Mouse (Mus musculus) CD8-positive naive resting alpha-beta T cell, adult 2 months (primary cell): ENCODE measurements around the gene Podn.
"Not testable (repeated sequence)": the region's sequence is repeated elsewhere in the genome, so short reads cannot be mapped to it uniquely, and the experiment has no call there.

ENCODE experiments used
- DNase-seq, 2 experiments: peaks; one replicate each; pipeline ENCODE4 v3.0.0; 2022; ENCODE audit warnings: low read depth in 2 of 2, low spot score in 2 of 2

Gene Podn

DNA sequence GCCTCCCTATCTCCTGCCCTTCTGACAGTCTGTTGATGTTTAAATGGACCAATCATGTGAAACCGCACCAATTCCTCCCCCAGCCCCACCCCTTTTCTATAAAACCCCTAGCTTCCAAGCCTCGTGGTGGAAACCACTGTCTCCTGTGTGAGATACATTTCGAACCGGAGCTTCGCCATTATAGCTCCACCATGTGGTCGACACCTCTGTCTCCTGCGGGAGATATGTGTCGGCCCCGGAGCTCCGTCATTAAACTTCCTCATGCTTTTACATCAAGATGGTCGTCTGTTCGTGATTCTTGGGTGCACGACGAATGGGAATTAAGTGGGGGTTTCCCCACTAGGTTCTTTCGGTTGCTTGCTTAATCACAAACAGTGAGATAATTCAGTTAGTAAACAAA is 17.1 kb downstream of the Podn start:
- DNase-seq: not testable (repeated sequence)

DNA sequence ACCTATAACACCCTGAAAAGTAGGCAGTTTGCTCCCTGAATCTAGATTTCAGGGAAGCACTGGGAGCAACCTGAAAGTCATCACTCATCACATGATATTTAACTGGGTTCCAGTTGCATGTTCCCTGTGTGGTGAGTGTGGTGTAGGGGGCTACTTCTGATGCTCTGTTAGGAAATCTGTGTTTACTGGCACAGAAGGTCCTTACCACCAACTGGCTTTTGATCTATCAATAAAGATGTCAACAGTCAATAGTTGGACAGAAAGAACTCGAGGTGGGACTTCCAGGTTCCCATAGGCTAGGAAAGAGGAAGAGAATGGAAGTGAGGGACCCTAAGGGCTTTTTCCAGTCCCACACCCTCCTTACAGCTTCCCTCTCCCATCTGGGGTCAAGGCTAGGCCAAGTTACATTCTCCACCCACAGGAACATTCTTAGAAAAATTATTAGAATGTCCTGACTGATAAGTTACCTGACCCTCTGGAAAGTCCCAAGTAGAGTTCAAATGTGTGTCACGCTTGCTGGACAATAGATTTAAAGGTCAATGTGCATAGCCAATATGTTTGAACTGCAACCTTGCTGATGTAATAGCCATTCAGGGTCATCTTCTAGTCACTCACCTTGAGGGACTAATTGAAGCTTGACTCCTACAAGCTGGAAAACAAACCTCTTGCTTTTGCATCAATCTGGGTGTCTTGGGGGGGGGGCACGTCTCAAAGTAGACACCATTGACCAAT is 18.9 kb downstream of the Podn start:
- DNase-seq: no peak

DNA sequence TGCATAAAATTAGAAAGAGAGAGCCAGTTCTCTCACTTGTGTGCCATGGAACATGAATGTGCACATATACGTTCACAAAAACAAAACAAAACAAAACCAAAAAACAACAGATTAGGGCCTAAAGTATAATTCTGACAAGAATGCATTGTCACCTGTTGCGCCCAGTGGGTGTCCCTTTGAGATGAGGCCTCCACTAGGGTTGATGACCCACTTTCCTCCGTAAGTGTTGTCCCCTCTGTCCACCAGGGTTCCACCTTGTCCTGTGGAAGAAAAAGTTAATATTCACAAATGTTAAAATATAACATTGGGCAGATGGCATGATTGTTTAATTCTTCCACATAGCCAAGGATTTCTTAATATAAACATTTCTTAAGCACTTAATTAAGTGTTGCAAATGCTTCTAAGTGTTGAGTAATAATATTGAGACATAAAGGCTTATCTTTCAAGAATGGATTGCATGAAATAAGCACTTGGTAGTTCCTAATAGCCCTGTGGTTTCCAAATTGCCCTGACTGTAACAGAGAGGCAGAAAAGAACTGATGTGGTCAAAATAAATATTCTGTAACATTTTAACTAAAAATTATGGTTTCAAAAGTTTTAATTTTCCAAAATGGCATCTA is 21.9 kb downstream of the Podn start:
- no peak for DNase-seq

DNA sequence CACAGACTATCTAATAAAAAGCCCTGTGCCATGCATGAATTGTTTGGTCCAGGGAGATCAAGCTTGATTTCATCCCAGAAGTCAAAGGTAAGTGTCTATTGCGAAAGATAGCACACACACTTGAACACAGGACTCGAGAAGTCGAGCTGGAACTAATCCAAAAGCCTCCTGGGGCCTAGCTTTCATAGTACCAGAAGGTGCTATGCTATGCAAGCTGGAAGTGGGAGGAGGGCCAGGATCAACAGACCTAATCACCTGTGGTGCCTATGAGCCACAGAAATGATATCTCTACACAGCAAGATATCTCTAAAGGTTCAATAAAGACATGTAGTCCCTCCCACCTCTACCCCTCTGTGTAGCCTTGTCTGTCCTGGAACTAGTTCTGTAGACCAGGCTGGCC is 24.2 kb downstream of the Podn start:
- DNase-seq: no peak

DNA sequence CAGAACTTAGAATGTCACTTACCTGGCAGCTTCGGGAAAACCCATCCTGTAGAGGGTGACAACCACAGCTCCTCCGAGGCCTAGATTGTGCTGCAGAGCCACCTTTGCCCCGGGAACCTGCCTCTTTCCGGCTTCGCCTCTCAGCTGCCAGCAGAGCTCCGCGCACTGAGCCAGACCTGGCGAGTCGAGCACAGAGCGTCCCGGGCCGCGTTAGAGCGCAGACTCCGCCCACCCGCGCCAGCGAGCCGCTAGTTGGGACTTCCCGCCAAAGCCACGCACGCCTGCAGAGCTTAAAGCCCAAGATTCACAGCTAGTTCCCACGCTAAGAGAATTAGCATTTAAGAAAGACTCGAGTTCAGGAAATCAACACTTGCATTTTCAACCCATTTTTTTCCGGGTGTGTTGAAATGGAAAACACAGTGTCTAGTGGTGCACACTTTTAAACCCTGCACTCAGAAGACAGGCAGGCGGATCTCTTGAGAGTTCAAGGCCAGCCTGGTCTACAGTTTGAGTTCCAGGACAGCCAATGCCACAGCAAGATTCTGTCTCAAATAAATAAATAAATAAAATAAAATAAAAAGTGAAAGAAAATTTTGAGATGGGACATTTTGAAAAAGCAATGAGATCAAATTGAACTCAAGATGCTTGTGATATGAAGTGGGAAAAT is 24.9 kb downstream of the Podn start:
- DNase-seq: peak; percentile 93 to 94

DNA sequence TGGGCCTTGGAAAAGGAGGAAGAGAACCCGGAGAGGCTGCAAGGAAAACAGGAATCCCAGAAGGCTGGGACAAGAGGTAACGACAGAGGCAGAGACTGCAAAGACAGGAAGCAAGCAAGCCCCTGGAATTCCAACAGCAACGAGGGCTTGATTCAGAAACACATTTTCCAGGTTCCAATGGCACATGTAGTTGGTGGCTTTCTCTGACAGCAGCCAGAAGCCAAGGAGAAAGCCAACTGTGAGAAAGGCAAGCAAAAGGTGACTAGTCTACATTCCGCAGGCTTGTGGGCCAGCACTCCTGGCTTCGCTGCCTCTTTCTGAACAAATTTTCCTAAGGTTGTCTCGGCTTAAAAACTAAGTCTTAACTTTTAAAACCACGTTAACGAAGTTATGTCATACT is 25.5 kb downstream of the Podn start:
- no peak for DNase-seq

DNA sequence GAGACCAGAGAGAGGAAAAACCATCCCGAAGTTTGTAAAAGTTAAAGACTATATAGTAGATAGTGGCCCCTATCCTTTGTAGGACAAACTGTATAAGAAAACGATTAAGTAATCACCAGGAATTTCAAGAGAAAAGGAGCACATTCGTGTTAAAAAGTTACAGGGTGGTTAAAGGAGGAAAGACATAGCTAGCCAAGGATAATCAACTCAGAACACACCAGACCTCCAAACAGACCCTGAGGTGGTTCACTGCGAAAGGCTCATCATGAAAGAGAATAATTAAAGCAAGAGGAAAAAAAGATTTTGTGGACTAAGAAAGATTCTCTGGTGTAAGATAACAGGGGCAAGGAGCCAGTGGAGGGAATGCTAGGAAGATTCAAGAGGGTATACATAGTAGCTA is 26.0 kb downstream of the Podn start:
- DNase-seq: no peak

DNA sequence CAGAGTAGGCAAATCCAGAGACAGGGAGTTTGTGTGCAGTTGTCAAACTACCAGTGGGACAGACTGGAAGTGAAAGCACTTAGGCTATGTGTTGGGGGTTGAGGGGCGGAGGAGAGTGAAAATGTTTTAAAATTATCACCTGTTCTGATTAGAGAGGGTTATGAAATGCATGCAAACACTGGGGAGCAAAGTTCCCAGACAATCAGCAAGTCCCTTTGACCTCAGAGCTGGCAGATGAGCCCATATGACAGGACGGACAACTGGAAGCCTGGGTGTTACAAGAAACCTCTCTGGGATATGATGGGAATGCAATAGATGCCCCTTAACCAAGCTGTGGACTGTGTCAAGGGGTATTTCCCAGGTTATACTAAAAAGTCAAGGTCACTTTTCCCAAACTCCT is 28.2 kb downstream of the Podn start:
- DNase-seq: no peak

DNA sequence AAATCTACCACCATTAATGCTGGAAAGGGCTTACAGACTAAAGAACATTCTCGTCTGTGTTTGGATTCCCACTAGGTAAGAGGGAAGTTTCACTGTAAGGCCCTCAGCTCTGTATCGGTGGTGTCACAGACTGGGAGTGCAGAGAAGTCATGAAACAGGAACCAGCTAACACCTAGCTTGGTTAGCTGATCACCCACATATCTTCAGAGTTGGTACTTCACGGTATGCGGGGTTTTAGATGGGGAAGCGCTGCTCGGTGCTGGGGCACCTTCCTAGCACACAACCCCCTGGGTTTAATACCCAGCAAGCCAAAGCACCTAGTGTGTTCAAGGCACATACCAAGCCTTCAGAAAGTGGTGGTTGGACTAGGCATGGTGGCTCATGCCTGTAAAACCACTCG is 29.0 kb downstream of the Podn start:
- no peak for DNase-seq

DNA sequence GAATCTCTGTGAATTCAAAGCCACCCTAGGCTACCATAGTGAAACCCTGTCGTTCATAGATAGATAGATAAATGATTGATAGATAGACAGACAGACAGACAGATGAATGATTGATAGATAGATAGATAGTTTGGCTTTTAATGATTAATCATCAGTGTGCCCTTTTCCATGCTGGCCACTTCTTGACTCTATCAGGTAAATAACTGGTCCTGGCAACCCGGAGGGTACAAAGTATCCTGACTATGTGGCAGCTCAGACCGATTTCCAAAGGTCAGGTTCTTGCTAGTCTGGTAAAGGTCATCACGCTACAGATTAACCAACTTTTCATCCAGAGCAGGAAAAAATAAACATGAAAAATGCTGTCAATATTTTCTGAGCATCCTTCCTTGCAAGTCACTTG is 29.7 kb downstream of the Podn start:
- no peak for DNase-seq

DNA sequence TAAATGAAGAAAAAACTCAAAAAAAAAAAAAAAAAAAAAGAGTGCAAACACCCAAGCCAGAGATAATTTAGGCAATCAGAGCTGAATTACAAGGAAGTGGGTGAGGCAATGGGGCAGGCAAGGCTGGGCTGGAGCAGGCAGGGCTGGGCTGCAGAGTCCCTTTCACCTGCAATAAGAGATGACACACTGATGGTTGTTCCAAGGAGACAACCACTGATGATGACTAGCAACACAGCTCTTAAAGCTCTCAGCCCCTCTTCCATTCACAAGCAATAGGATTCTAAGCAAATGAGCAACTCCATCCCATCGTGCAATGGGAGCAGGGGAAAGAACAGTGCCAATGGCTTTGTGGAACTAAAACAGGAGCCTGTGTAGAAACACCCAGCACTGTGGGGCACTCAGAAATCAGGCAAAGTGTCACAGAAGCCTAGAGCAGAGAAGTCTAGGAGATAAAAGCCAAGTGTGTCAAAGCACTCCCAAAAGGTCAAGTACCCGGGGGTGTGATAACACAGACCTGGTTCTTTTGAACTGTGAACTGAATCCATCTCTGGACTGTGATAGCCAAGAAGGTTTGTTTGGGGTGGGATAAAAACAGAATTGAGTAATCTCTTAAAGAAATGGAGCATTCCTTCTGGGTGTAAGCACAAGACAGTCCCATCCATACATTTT is 30.9 kb downstream of the Podn start:
- DNase-seq: no peak

DNA sequence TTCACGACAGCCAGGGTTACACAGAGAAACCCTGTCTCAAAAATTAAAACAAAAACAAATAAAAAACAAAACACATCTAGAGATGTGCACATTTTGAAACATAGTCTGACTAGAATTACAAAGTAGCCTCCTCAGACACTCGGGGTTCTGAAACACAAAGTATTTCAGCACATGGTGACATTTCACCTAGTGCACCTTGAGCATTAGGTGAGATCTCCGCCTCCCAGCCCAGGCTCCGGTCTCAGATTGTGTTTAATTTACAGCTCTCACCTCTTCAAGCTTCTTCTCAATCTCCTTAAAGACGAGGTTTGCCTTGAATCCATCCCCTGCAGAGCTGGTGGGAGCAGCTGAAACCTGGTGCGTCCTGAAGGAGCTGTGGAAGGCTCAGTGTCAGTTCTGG is 32.6 kb downstream of the Podn start:
- DNase-seq: no peak

DNA sequence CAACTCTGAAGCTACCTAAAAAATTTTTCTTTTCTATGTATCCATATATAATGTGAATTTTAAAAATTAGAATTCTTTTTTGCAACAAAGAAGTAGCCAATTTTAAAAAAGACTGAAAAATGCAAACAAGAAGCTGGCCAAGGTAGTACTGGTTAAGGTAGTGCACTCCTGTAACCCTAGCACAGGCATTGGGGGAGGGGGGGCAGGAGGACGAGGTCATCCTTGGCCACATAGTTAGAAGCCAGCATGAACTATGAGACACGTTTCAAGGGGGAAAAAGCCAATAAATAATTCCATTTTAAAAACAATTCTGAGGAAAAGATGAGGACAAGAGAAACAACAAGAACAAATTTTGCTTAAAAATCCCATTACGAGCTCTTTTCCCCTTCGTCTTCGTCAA is 33.7 kb downstream of the Podn start:
- DNase-seq: no peak

DNA sequence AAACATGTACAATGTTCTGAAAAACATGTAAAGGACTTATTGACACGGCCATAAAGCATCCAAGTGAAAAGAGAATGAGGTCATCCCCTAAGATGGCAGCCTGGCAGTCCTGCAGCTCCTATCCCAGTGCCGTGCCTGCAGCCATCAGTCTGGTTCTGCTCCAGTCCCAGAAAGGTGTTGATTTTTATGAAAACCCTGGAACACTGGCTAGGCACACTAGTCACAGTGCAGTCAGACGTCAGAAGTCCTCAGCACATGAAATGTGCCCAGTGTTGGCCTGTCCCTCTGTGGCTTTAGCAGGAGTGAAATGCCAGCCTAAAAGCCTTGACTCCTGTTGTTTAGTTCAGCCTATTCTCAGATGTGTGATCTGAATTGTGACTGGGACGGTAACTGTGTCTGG is 35.5 kb downstream of the Podn start:
- no peak for DNase-seq

DNA sequence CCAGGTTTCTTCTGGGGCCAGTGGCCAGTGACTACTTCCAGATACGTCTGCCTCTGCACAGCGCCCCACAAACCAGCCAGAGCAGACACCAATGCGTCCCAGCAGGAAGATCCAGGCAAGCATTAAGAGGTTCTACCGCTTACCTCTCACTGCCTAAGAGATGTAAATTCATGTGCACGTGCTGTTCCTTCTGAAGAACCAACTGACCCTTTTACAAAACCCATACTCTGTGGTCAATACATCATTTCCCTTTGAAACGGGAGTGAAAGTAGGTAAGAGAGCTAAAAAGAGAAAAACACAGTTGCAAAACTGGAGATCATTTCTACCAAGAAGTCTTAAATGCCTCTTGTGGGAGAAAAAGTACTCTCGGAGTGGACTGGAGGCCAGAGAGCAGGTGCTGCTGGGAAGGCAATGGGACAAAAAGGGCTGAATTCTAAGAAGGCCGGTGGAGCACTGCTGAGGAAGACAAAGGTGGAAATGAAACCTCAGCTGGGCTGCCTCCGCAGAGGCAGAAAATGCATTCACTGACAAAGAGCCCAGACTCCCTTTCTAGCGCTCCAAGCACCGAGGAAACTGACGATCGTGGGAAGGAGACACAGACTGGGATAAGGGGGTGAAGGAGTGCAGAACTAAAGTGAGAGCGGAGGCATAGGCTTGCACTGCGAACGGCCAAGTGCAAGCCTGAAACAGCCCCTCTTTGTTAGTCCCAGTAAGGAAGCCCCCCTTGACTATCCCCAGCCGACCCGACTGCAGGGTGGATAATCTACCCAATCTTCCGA is 36.5 kb downstream of the Podn start:
- no peak for DNase-seq

DNA sequence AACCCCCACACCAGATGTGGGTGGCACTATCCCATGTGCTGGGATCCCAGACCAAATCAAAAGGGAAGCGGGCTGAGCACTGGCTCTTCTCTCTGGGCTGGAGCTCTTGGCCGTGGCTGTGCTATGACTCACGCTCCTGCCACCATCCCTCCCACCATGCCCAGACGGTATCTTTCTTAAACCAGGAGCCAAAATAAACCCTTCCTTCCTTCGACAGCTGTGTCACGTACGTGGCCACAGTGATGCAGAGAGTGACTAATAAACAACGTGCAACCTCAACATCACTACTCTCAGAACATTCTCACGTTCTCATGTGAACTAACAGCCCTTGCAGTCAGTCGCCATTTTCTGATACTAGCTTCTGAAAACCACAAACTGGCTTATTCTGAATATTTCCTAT is 38.1 kb downstream of the Podn start:
- DNase-seq: no peak

DNA sequence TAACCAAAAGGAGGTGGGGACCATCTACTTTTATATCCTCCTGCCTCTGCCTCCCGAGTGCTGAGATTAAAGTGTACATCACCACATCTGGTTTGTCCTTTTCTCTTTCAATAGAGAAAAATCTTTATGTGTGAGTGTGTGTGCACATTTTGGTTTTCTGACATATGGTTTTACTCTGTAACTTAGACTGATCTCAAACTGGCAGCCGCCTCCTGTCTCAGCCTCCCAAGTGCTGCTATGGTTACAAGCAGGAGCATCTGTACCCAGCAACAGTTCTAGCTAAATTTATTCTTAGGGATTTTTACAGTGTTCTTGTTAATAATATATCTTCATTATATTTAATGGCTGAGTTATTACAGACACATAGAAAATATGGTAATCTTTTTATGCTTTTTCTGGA is 39.0 kb downstream of the Podn start:
- DNase-seq: no peak

DNA sequence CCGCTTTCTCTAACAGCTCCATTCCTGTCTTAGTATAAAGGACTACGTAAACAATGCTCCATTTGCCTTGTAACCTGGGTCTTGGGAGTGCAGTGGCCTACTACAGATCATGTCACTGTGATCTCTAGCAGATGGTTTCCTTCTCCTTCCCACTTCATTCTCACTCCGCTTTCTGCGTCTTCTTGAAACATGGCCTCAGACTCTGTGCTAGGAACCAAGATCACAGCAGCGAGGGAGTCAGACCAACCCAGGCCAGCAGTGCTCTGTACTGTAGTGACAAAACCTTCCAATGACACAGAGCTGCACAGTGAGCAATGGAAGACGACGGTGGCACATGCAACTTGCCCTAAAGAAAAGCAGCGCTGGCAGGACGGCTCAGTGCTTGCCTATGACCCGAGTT is 40.4 kb downstream of the Podn start:
- no peak for DNase-seq

DNA sequence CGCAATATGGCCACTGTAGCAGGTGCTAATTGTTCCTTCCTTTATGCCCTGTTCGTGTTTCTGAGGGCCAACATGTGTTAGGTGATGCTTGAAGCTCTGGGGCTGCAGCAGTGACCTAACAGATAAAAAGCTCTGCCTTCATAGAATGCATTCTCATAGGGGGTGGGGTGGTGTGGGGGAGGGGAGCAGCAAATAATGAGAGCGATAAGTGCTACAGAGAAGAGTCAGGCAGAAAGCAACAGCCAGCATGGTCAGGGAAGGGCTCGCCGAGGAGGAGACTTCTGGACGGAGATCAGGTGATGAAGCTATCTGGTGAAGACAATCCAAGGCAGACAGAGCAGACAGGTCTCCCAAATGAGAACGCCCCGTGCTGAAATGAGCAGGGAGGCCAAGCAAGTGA is 43.6 kb downstream of the Podn start:
- no peak for DNase-seq

DNA sequence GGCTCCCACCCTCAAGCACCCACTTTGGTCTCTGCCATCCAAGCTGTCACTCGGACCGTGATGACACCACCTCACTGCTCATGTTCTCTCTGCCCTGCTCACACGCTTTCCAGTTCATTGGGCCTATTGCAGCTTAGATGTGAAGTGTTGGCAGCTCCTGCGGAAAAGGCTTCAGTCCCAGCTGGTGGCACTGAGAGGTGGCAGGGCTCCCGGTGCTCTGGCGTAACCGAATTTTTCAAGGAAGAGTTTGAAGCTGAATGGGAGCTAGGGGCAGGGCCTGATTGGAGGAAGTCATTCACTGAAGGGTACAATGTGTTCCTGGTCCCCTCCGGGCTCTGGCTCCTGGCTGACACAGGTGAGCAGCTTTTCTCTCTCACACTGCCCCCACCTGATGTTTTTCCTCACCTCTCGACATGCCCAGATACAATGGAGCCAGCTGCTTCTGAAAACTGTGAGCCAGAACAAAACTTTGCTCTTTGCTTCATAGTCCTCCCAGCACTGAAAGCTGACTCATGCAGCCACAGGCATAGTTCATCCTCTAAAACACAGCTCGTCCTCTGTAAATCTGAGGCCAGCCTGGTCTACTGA is 44.5 kb downstream of the Podn start:
- DNase-seq: no peak

DNA sequence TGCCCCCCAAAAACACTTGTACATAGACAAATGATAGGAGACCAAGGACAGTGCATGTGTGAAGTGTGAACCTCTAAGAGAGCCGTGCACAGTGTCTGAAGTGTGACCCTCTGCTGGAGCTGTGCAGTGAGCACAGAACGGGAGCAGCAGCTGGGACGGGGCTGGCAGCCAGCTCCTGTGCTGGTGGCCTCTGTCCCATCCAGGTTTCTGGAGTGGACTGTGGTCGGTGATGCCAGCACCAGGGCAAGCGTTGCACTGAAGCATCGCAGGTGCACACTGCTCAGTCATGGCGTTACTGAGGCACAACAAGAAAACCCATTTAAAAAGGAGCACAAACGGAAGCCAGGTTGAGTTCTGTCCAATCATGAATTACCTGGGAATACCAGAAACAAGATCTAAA is 50.1 kb downstream of the Podn start:
- DNase-seq: no peak
